Mouse (Mus musculus) erythroblast, embryonic 14.5 days (primary cell): ENCODE measurements around the gene Cnih3.

Source experiments
- GATA1 ChIP-seq: IDR thresholded peaks from 2 replicates; pipeline ENCODE4 v1.6.1; 2012; ENCODE audit warnings: low read length, inconsistent platforms, mixed read lengths
- TAL1 ChIP-seq: IDR thresholded peaks from 3 replicates; pipeline ENCODE4 v1.6.1; 2012; ENCODE audit warnings: low read length, inconsistent platforms, mixed read lengths

GRCm38 (mm10) chr1:181447576-181447975 is 95.1 kb downstream of the Cnih3 start:
- TF ChIP-seq GATA1: no peak
- no peak for TF ChIP-seq TAL1
